Mouse (Mus musculus): ENCODE results near the gene Polr2i. TPM values are rescaled to one million over a fixed set of nuclear protein-coding genes. Genes with fewer than 3 reads are reported as not detected.
A peak's percentile ranks its signal among the peaks of the same experiment; 100 is the strongest.
"Not testable (repeated sequence)": the region's sequence is repeated elsewhere in the genome, so short reads cannot be mapped to it uniquely, and the experiment has no call there.

Gene Polr2i
- polyA plus RNA-seq, 1 experiment from 2014 or later = 113 TPM

DNA sequence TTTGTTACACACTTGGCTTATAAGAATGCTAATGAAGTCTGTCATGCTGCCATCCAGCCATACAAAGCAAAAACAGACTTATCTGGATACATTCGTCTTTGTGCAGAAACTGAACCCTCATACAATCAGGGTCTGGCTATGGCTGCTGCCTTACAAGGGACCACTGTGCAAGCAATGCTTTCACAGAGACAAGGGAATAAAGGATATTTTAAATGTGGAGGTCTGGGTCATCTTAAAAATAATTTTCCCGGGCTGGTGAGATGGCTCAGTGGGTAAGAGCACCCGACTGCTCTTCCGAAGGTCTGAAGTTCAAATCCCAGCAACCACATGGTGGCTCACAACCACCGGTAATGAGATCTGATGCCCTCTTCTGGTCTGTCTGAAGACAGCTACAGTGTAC is 25.4 kb upstream of the Polr2i start:
- ATAC-seq (ENCODE audit: extremely low read depth, insufficient number of reproducible peaks, low FRiP score, low TSS enrichment); H3K36me3 ChIP-seq; H3K4me2 ChIP-seq; H3K4me3 ChIP-seq; H3K27me3 ChIP-seq (replicated peaks); H3K9me3 ChIP-seq; H3K9ac ChIP-seq; H3K27ac ChIP-seq (replicated peaks): not testable (repeated sequence)
- 53% methylated on average over 5 of the region's 5 CpGs for WGBS
- H3K4me1 ChIP-seq = peaks cover 13% of the 10 kb centered on the region; the same call in 1 of the 2 replicates

DNA sequence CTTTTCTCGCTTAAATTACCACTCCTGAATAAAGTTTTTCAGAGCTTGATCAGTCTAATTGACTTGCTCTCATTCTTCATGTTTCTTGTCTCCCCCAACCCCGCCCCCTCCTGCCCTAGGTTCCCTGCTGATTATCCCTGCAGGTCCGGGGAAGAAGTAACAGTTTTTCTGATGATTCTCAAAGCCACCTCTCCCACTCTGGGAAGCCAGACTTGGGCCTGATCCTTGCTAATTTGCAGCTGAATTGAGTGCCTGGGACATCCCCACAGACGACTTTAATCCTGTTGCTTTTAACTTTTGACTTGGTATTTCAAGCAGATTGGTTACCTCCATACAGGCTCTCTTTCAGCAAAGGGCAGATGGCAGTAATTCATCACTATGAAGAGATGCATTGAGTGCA is 20.7 kb upstream of the Polr2i start:
- no peak overlapping the region for H3K27ac ChIP-seq (replicated peaks)
- no peak overlapping the region for H3K4me3 ChIP-seq
- no peak for ATAC-seq (ENCODE audit: extremely low read depth, insufficient number of reproducible peaks, low FRiP score, low TSS enrichment)
- H3K27me3 ChIP-seq (replicated peaks) = no peaks in the 10 kb centered on the region
- no peak overlapping the region for H3K9ac ChIP-seq
- H3K9me3 ChIP-seq = no peaks in the 10 kb centered on the region
- 24% methylated on average over 4 of the region's 4 CpGs for WGBS
- H3K36me3 ChIP-seq = no peaks in the 10 kb centered on the region
- H3K4me2 ChIP-seq = no peak overlapping the region
- no peaks in the 10 kb centered on the region for H3K4me1 ChIP-seq

DNA sequence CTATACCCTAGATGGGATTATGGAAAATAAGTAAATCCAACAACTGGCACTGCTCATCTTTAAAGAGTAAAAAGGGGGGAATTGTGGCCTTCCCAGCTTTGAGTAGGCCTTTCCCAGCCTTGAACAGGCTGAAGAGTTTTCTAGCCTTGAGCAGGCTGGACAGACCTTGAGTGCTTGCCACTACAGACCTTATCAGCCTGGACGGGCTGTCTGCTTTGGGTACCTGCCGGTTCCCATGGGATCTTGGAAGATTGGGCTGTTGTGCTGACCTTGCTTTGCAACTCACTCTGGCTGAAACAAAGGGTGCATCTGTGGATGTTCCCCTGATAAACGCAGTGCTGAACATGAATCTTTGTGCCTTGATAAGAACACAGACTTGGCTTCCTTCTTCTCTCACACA is 17.9 kb upstream of the Polr2i start:
- Histone ChIP-seq H3K4me1 (peaks cover 3% of the 10 kb centered on the region; the same call in 1 of the 2 replicates), H3K27ac (replicated peaks) (no peak overlapping the region), H3K4me2 (no peak overlapping the region), H3K9ac (no peak overlapping the region), H3K27me3 (replicated peaks) (no peaks in the 10 kb centered on the region), H3K9me3 (no peaks in the 10 kb centered on the region), H3K36me3 (no peaks in the 10 kb centered on the region), H3K4me3 (no peak overlapping the region)
- 69% methylated on average over 3 of the region's 3 CpGs for WGBS
- no peak for ATAC-seq (ENCODE audit: extremely low read depth, insufficient number of reproducible peaks, low FRiP score, low TSS enrichment)

- no peaks in the 10 kb centered on the region for H3K9me3 ChIP-seq
- no peak overlapping the region for H3K4me3 ChIP-seq
- 77% methylated on average over 3 of the region's 3 CpGs for WGBS
- H3K4me2 ChIP-seq = no peak overlapping the region
- peaks cover 12% of the 10 kb centered on the region for H3K4me1 ChIP-seq
- no peaks in the 10 kb centered on the region for H3K36me3 ChIP-seq
- no peaks in the 10 kb centered on the region for H3K27me3 ChIP-seq (replicated peaks)
- no peak for ATAC-seq (ENCODE audit: extremely low read depth, insufficient number of reproducible peaks, low FRiP score, low TSS enrichment)
- no peak overlapping the region for H3K9ac ChIP-seq
- H3K27ac ChIP-seq (replicated peaks) = no peak overlapping the region
These were observed 15.9 kb upstream of the Polr2i start for GRCm38 (mm10) chr7:30215875-30216274.

DNA sequence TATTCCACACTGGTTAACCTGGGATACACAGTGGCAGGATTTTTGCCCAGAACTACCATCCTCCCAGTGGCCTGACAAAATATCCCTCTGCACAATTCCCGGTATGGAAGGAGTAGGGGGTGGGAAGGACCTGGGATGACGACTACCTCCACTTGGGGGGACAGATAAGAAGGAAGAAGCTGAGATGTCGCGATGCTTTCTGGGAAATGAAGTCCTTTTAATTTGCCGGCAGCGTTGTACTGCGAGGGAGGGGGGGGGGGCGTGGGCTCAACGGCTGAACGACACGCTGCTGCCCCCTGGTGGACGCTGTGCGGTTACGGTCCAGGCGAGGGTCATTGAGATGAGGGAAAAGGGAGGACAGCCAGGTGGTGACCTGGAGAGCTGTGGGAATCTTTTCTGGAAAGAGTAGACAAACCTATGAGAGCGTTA is 15.0 kb upstream of the Polr2i start:
- Histone ChIP-seq H3K9ac (0 out of 2 replicates have a peak overlapping the region, but pooled peaks have one; percentile 33), H3K4me2 (peak overlapping the region; percentile 62), H3K4me1 (peaks cover 12% of the 10 kb centered on the region), H3K9me3 (no peaks in the 10 kb centered on the region), H3K36me3 (no peaks in the 10 kb centered on the region), H3K27ac (replicated peaks) (no peak overlapping the region), H3K4me3 (peak overlapping the region; percentile 18; the same call in 1 of the 2 replicates), H3K27me3 (replicated peaks) (no peaks in the 10 kb centered on the region)
- peak; percentile 77 for ATAC-seq (ENCODE audit: extremely low read depth, insufficient number of reproducible peaks, low FRiP score, low TSS enrichment)
- under 1% methylated on average over 16 of the region's 16 CpGs for WGBS

- Histone ChIP-seq H3K9ac (no peak overlapping the region), H3K4me1 (peaks cover 12% of the 10 kb centered on the region), H3K9me3 (no peaks in the 10 kb centered on the region), H3K27me3 (replicated peaks) (no peaks in the 10 kb centered on the region), H3K4me3 (no peak overlapping the region), H3K36me3 (0 out of 2 replicates have a peak, but pooled peaks cover under 1% of the 10 kb centered on the region), H3K4me2 (no peak overlapping the region), H3K27ac (replicated peaks) (no peak overlapping the region)
- 68% methylated on average over 2 of the region's 2 CpGs for WGBS
- no peak for ATAC-seq (ENCODE audit: extremely low read depth, insufficient number of reproducible peaks, low FRiP score, low TSS enrichment)
These were observed 14.5 kb upstream of the Polr2i start for GRCm38 (mm10) chr7:30217277-30217676.

DNA sequence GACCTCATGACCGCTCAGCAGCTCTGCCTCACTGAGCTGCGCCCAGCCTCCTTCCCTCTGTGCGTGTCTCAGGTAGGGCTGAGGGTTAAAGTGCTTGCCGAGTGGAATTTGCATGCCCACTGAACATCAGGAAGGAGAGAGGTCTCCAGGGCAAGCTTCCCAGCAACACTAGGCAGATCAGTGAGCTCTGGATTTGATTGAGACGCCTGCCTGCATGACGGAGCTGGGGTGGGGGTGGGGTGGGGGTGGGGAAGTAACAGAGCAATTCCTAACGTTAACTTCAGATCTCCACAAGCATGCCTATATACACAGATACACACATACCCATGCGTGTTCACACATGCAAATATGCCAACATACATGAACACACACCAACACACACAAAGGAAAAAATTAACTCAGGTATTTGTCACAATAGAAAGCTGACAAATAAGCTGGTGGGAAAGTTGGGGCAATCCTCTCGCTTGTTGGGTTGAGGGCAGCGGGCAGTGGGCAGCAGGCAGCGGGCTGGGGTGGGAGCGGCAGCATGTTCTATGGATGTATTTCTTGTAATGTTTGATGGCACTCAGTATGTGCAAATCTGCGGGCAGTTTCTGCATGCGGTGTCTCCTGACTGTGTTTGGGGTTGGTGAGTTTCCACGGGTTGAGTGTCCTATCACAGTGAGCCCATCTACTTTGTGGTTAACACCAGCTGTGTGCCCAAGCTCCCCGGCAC is 12.3 kb upstream of the Polr2i start:
- peak overlapping the region; percentile 61 for H3K4me3 ChIP-seq
- H3K9me3 ChIP-seq = no peaks in the 10 kb centered on the region
- peak overlapping the region; percentile 61 for H3K27ac ChIP-seq (replicated peaks)
- H3K27me3 ChIP-seq (replicated peaks) = no peaks in the 10 kb centered on the region
- WGBS = 4% methylated on average over 16 of the region's 16 CpGs
- H3K4me1 ChIP-seq = peaks cover 12% of the 10 kb centered on the region
- H3K4me2 ChIP-seq = peak overlapping the region; percentile 93
- H3K9ac ChIP-seq = peak overlapping the region; percentile 85
- no peak for ATAC-seq (ENCODE audit: extremely low read depth, insufficient number of reproducible peaks, low FRiP score, low TSS enrichment)
- peaks cover 23% of the 10 kb centered on the region for H3K36me3 ChIP-seq

DNA sequence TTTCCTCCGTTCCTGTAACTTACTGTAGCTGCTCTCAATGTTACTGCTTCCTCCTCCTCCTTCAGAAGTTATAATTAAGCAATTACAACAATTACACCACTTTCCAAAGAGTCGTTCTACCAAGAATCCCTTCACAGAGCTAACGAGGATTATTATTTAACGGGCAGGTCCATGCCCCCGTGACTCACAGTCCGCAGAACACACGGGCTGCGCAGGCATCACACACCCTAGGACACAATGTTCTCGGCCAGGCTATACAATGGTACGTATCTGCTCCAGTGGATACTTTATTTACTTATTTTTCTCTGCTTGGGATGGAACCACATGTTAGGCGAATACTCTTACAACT is 11.8 kb upstream of the Polr2i start:
- H3K9me3 ChIP-seq = no peaks in the 10 kb centered on the region
- H3K9ac ChIP-seq = peak overlapping the region; percentile 85
- WGBS = 20% methylated on average over 11 of the region's 11 CpGs
- ATAC-seq (ENCODE audit: extremely low read depth, insufficient number of reproducible peaks, low FRiP score, low TSS enrichment) = no peak
- H3K36me3 ChIP-seq = peaks cover 28% of the 10 kb centered on the region
- peaks cover 12% of the 10 kb centered on the region for H3K4me1 ChIP-seq
- H3K27me3 ChIP-seq (replicated peaks) = no peaks in the 10 kb centered on the region
- peak overlapping the region; percentile 61 for H3K4me3 ChIP-seq
- H3K4me2 ChIP-seq = peak overlapping the region; percentile 93
- H3K27ac ChIP-seq (replicated peaks) = peak overlapping the region; percentile 16; the same call in 1 of the 2 replicates

- 72% methylated on average over 3 of the region's 3 CpGs for WGBS
- no peak overlapping the region for H3K4me2 ChIP-seq
- no peak for ATAC-seq (ENCODE audit: extremely low read depth, insufficient number of reproducible peaks, low FRiP score, low TSS enrichment)
These were observed 10.3 kb upstream of the Polr2i start for GRCm38 (mm10) chr7:30221433-30221832.

GRCm38 (mm10) chr7:30222205-30222604 is 9.5 kb upstream of the Polr2i start:
- Histone ChIP-seq H3K4me1 (peaks cover 9% of the 10 kb centered on the region), H3K27ac (replicated peaks) (no peak overlapping the region), H3K4me2 (no peak overlapping the region), H3K27me3 (replicated peaks) (no peaks in the 10 kb centered on the region), H3K4me3 (no peak overlapping the region), H3K9ac (no peak overlapping the region), H3K36me3 (peaks cover 50% of the 10 kb centered on the region), H3K9me3 (no peaks in the 10 kb centered on the region)
- no peak for ATAC-seq (ENCODE audit: extremely low read depth, insufficient number of reproducible peaks, low FRiP score, low TSS enrichment)
- 86% methylated on average over 5 of the region's 5 CpGs for whole genome bisulfite sequencing

More at GRCm38 (mm10) chr7:30221433-30221832, 10.3 kb upstream of the Polr2i start:
- no peak overlapping the region for H3K27ac ChIP-seq (replicated peaks)
- H3K36me3 ChIP-seq = peaks cover 42% of the 10 kb centered on the region
- no peak overlapping the region for H3K9ac ChIP-seq
- no peak overlapping the region for H3K4me3 ChIP-seq
- no peaks in the 10 kb centered on the region for H3K9me3 ChIP-seq
- H3K4me1 ChIP-seq = peaks cover 12% of the 10 kb centered on the region
- H3K27me3 ChIP-seq (replicated peaks) = no peaks in the 10 kb centered on the region

GRCm38 (mm10) chr7:30224206-30224605 is 7.5 kb upstream of the Polr2i start:
- no peak overlapping the region for H3K4me2 ChIP-seq
- no peak overlapping the region for H3K4me3 ChIP-seq
- H3K4me1 ChIP-seq = peaks cover 6% of the 10 kb centered on the region
- H3K9me3 ChIP-seq = no peaks in the 10 kb centered on the region
- no peaks in the 10 kb centered on the region for H3K27me3 ChIP-seq (replicated peaks)
- peaks cover 66% of the 10 kb centered on the region for H3K36me3 ChIP-seq
- no peak overlapping the region for H3K9ac ChIP-seq
- 87% methylated on average over 12 of the region's 12 CpGs for WGBS
- no peak for ATAC-seq (ENCODE audit: extremely low read depth, insufficient number of reproducible peaks, low FRiP score, low TSS enrichment)
- H3K27ac ChIP-seq (replicated peaks) = no peak overlapping the region

DNA sequence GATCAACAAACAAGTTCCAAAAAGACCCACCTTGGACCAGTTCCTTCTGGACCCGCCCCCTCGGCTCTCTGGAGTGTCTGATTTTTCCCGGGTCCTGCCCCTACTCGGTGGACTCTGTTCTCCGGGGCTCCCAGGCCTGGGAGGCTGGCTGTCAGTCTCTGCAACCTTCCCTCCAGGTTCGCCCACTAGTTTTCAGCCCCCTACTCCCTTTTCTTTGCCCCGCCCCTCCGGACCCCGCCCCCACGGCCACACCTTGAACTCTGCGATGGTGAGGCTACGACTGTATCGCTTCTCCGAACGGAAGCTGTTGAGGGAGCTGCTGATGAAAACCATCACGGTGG is 450 bp upstream of the Polr2i start:
- H3K9ac ChIP-seq = peak overlapping the region; percentile 84
- H3K4me2 ChIP-seq = peak overlapping the region; percentile 93
- no peaks in the 10 kb centered on the region for H3K9me3 ChIP-seq
- peaks cover 56% of the 10 kb centered on the region for H3K36me3 ChIP-seq
- H3K4me1 ChIP-seq = peaks cover 18% of the 10 kb centered on the region
- no peaks in the 10 kb centered on the region for H3K27me3 ChIP-seq (replicated peaks)
- H3K4me3 ChIP-seq = peak overlapping the region; percentile 87
- peak overlapping the region; percentile 95; the same call in 1 of the 2 replicates for H3K27ac ChIP-seq (replicated peaks)
- WGBS = 0% methylated on average over 16 of the region's 16 CpGs
- ATAC-seq (ENCODE audit: extremely low read depth, insufficient number of reproducible peaks, low FRiP score, low TSS enrichment) = peak; percentile 10; the same call in 1 of the 2 replicates
